Mouse (Mus musculus): ENCODE measurements around the gene Rpgrip1l.

Rpgrip1l gene

GRCm38 (mm10) chr8:91269374-91269958 lies 43.6 kb downstream of the Rpgrip1l start:
- DNase-seq (ENCODE audit: low spot score), result no peak

GRCm38 (mm10) chr8:91264564-91264963 lies 48.5 kb downstream of the Rpgrip1l start:
- no peak for DNase-seq (ENCODE audit: low spot score)

- no peak for DNase-seq (ENCODE audit: low spot score)
Measured at GRCm38 (mm10) chr8:91263939-91264338, 49.1 kb downstream of the Rpgrip1l start.

DNA sequence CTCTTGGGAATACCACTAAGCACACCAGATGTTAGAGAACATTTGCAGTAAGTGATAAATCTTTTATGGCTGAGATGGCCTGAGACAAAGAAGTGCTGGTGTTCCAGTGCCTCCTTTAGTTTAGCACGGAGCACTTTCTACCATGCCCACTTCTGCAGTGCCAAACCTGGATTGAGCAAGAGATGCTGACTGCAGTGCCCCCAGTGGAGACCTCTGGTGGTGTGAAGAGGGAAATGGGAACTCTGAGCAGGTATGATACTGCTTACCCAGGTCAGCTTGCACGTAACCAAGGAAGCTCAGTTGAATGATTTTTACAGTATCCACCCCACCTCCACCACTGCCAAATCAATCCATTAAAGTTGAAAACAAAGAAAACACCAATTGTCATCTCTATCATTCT lies 51.5 kb downstream of the Rpgrip1l start:
- no peak for DNase-seq (ENCODE audit: low spot score)

DNA sequence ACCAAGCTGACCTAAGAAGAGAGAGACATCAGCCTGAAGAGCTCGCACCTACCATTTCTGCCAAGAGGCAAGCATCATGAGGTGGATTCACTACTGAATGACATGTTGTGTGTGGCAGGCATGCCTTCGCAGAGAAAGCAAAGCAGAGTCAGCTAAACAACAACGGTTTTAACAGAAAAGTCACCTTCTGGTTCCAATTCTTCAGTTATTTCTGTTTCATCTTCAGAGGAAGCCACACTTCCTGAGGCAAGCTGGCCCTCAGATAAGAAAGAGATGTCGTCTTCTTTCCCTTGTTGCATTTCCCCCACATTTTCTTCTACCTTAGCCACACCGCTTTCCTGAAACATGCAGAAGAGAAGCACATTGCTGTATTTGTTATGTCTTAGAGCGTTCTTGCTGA lies 62.1 kb downstream of the Rpgrip1l start:
- DNase-seq (ENCODE audit: low spot score), result no peak

GRCm38 (mm10) chr8:91249758-91250466 lies 63.1 kb downstream of the Rpgrip1l start:
- no peak for DNase-seq (ENCODE audit: low spot score)

DNA sequence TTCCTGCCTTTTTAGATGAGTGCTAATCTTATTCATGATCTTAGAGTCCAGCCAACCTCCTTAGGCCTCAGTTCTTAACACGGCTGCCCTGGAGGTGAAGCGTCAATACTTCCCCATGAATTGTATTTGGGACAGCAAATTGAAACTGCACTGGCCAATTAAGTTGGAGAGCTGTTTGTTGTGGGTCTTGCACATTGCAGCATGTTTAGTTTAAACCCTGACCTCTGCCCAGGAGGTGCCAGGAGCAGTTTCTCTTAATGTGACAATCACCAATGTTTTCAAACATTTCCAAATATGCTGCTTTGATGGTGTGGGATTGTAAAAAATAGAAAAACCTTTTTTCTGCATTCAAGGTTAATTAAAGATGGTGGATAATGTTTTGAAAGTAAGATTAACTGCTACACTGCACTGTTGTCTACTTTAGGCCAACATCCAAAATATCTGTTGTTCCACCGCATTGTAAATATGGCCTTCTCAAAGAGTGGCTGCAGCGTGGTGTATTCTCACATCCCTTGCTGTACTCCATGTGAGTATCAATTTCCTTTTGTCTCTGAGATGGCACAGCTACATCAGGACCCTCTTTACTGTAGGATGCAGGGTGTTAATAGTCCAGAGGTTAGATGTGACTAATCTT lies 67.1 kb downstream of the Rpgrip1l start:
- no peak for DNase-seq (ENCODE audit: low spot score)

DNA sequence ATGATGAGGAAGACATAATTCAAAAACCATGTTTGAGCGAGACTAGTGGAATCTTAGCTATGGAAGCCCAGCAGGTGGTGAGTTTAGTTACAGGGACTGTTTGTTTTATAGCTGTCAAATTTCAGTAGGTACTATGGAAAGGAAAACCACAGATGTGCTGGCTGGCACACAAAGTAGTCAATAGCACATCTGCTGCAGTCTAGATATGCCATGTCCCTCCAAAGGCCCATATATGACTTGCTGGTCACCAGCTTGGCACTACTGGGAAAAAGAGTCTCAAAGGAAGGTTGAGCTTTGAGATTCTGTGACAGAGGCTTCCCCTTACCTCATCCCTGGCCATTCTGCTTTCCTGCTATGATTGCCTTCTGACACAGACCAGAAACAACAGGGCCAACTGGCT lies 70.3 kb downstream of the Rpgrip1l start:
- no peak for DNase-seq (ENCODE audit: low spot score)

DNA sequence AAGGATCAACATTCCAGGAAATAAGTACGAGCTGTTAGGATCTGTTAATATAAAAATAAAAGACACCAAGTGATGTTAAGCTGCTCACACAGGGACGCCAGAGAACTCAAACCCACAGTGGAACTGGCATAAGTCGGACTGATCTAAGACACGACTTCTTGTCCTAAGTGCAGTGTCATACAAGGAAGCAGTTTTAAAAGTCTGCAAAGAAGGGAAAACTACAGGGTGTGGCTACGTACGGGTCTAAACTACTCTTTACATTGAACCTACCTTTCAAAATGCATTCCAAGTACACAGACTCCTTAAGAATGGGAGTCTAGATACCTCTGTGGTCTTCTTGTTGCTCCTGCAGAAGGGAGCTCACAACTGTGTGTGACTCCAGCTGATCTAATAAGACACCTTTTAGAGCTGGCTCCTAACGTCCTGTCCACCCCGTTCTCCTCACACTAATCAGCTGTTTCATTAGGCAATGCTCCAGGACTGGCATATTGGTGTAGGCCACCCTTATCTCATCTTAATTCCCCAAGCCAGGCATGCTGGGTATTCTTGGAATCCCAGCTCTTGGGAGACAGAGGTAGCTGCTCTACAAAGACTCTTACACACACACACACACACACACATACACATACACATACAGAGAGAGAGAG lies 71.1 kb downstream of the Rpgrip1l start:
- DNase-seq (ENCODE audit: low spot score), result no peak

DNA sequence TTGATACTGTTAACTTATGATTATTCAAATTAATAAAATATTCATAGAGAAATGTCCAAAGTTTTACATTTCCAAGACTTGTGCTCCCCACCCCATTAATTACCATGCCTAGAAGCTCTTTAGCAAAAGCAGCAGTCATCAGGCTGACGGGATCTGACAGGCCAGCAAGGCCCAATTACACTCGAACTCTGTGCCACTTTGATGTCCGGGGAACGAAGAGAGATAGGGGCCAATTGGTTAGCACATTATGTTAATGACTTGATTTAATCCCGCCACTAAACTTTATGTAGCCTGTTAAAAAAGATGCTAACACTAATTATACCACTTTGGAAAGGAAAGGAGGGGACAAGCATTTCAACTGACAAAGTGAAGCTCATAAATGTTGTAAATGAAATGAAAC lies 71.7 kb downstream of the Rpgrip1l start:
- DNase-seq (ENCODE audit: low spot score), result no peak

DNA sequence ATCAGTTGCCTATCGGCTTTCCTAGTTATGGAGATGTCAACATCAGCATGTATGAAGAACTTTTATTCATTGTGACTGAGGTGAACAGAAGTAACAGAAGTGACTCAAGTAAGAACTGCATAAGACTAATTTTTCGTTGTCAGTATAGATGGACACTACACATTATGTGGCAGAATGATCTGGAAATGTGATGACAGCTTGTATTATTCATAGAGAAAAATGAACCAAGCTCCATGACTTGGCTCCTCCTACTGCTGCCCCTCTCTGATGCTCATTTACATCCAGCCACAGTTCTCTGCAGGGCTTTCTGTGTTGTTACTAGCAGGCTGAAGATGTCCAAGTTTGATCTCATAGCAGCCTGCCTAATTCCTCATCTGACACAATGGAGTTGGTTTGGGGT lies 75.9 kb downstream of the Rpgrip1l start:
- no peak for DNase-seq (ENCODE audit: low spot score)

DNA sequence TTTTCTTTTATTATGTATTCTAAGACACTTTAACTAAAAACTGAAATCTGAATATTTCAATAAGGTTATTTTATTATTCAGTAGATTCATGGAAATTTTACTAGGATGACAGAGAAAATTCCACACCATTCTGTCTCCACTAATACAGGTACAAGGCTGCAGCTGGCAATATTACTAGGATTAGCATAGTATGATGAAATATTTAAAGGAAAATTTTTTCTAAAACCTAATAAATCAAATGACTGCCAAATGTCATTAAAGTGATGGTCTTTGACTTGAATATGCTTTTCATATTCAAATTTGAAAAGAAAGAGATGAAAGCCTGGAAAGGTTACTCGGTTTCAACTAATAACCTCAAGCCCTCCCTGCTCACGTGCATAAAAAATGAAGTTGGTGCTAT lies 79.0 kb downstream of the Rpgrip1l start:
- no peak for DNase-seq (ENCODE audit: low spot score)

DNA sequence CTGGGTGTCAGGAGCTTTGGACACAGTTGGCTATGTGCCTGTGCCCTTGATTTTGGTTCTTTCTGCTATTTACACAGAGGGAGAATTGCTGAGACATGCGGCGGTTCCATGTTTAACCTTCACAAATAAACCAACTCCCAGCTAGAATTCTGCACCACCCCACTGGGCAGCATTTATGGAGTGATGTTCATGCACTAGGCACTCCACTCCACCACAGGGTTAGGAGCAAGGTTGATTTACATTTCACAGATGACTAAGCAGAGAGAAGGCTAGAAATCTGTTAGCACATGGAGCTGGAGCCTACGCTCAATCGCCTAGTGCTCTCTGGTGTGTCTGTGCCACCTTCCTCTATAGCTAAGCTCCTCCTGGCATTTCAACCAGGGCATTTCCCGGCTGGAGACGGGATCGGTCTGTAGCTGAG lies 85.6 kb downstream of the Rpgrip1l start:
- DNase-seq (ENCODE audit: low spot score), result no peak

DNA sequence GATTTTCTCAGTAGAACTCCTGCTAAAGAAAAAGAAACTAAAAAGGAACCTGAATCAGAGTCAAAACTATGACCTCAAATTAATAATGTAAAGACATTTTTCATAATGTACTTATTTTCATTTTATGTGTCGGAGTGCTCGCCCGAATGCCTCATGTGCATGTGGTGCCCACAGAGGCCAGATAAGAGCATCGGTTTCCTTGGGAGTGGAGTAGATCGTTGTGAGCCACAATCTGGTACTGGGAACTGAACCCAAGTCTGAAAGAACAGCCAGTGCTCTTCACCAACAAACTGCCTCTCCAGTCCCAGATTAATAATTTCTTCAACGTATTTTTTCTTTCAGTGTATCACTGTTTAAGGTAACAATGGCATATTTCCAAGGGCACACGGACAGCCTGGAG lies 88.8 kb downstream of the Rpgrip1l start:
- DNase-seq (ENCODE audit: low spot score), result no peak

DNA sequence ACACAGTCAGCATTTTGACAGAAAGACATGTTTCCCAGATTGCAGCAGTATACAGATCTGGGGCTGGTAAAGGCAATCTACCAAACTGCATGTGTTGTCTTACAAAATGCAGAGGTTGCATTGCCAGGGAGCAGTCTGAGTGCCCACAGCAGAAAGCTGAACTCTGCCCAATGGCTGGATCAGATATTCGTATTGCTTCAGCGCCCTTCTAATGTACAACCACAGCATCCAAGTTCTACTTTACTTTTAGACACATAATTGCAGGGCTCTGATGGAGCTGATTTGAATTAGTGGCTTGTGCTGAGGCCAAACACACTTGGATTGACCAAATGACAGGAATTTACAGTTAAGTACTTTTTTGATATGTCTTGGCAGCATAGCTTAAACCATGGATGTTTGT lies 91.2 kb downstream of the Rpgrip1l start:
- DNase-seq (ENCODE audit: low spot score), result no peak

DNA sequence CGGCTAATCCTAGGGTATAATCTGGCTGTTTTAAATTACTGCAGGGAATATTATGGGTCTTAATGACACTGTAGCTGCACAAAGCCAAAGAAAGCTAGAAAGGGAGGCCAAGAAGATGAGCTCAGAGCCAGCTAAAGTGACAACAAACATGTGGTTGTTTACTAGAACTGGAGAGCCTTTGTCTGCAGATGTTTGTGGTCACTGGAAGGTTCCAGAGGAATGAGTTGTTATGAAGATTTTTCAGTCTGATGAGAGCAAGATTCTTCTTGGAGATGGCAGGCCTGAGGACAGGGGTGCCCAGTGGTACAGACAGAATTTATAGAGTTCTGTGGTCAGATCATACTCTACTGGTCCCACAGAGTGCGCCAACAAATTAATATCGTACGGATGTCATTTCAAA lies 94.8 kb downstream of the Rpgrip1l start:
- no peak for DNase-seq (ENCODE audit: low spot score)

GRCm38 (mm10) chr8:91217062-91217905 lies 95.8 kb downstream of the Rpgrip1l start:
- DNase-seq (ENCODE audit: low spot score), result no peak

DNA sequence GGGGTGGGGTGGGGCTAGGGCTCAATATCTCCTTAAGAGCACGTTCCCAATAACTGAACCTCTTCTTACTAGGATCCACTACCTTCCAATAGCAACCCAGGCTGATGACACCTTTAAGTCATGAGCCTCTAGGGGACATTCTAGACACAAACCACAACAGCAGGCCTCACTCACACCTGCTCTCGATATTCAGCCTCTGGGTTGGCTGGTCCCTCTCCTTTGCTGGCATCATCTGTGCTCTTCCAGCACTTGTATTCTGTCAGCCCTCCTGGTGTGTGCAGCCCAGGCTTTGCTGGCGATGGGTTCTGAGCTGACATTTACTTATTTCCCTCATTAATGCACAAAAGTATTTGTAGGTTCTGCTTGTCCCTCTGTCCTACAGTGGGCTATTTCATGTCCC lies 98.8 kb downstream of the Rpgrip1l start:
- DNase-seq (ENCODE audit: low spot score), result no peak

DNA sequence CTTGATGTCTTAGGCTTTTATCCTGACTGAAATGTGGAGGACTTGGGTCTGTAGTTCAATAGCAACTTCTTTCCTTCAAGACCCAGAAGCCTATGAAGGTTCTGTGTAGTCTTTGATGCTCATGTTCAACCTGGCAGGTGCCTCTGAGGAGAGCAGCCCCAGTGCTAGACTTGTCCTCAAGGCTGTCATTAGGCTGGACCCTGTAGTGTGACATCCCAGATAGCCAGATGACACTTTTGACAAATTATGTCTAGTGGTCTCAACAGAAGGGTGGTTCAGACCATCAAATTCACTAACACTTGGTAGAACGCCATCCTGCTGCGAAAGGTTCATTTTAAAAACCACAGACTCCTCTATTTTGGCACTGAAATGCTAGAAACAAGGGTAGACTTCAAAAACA lies 100.1 kb downstream of the Rpgrip1l start:
- DNase-seq (ENCODE audit: low spot score), result no peak

GRCm38 (mm10) chr8:91209658-91210057 lies 103.4 kb downstream of the Rpgrip1l start:
- no peak for DNase-seq (ENCODE audit: low spot score)

- DNase-seq (ENCODE audit: low spot score), result no peak
Measured at GRCm38 (mm10) chr8:91207676-91208075, 105.4 kb downstream of the Rpgrip1l start.

DNA sequence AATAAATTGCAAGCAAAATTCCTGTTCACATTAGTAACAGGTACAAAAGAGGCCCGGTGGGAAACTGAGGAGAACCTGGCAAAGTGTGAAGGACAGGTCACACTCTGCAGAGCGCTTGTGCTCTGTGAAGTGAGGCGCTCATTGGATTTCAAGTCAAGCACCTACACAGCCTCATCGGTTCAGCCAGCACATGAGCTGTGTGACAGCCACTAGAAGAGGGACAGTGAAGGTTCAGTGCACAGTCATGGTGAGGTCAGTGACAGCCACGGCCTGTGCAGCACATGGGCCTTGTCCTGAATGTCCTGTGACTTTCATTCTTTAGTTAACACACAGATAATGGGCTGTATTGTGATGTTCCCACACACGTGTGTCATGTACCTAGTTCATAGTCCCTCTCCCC lies 107.2 kb downstream of the Rpgrip1l start:
- DNase-seq (ENCODE audit: low spot score), result no peak

Measured in spleen, adult 12 weeks (tissue).